Mouse (Mus musculus) MEL (cell line): ENCODE measurements around the gene Fam178b. TPM values are rescaled to one million over a fixed set of nuclear protein-coding genes. Genes with fewer than 3 reads are reported as not detected.

ENCODE experiments used
- DNase-seq: peaks from one replicate; pipeline ENCODE4 v3.0.0; 2011; ENCODE audit warnings: low read depth, low spot score
- H3K27ac ChIP-seq: 2 replicates; pipeline ENCODE4 v1.5.1; 2012; ENCODE audit warnings: low read depth, mild to moderate bottlenecking, control low read depth, low read length, moderate library complexity; ENCODE audit not compliant: control insufficient read depth
- H3K27me3 ChIP-seq, 2 experiments: fragments of 150-350 bp in 1 of 2; sonication (generic) in 1 of 2; 2 replicates each; pipeline ENCODE4 v1.6.1; 2012; ENCODE audit warnings: low read length in 2 of 2, mild to moderate bottlenecking in 2 of 2, improper control_type of control experiment in 1 of 2, moderate library complexity in 1 of 2; ENCODE audit not compliant: insufficient read depth in 2 of 2, control insufficient read depth in 1 of 2
- H3K36me3 ChIP-seq, 2 experiments: 2 replicates each; pipeline ENCODE4 v1.6.1; 2012 to 2014; ENCODE audit warnings: low read length in 2 of 2, improper control_type of control experiment in 1 of 2, inconsistent platforms in 1 of 2, mild to moderate bottlenecking in 1 of 2; ENCODE audit not compliant: insufficient read depth in 2 of 2, control insufficient read depth in 1 of 2
- H3K4me1 ChIP-seq, 2 experiments: fragments of 150-350 bp in 1 of 2; sonication (generic) in 1 of 2; 2 replicates each; pipeline ENCODE4 v1.6.1; 2012; ENCODE audit warnings: low read length in 2 of 2, improper control_type of control experiment in 1 of 2, mild to moderate bottlenecking in 1 of 2; ENCODE audit not compliant: insufficient read depth in 2 of 2, control insufficient read depth in 1 of 2
- H3K4me3 ChIP-seq, 2 experiments: fragments of 150-350 bp in 1 of 2; sonication (generic) in 1 of 2; 2 replicates each; pipeline ENCODE4 v1.5.1; 2012; ENCODE audit warnings: low read depth in 2 of 2, low read length in 2 of 2, mild to moderate bottlenecking in 2 of 2, moderate library complexity in 2 of 2, control low read depth in 1 of 2, improper control_type of control experiment in 1 of 2; ENCODE audit not compliant: control insufficient read depth in 1 of 2, insufficient read depth in 1 of 2
- H3K79me2 ChIP-seq: 2 replicates; pipeline ENCODE4 v1.6.1; 2012; ENCODE audit warnings: mild to moderate bottlenecking, low read length, moderate library complexity; ENCODE audit not compliant: control insufficient read depth, poor library complexity, insufficient read depth
- H3K9ac ChIP-seq: 2 replicates; pipeline ENCODE4 v1.6.1; 2012; ENCODE audit warnings: low read depth, mild to moderate bottlenecking, control low read depth, low read length, moderate library complexity; ENCODE audit not compliant: control insufficient read depth, poor library complexity, severe bottlenecking
- H3K9me3 ChIP-seq: fragments of 150-350 bp; sonication (generic); replicated peaks from 2 replicates; pipeline ENCODE4 v1.6.1; 2012; ENCODE audit warnings: mild to moderate bottlenecking, low read length, improper control_type of control experiment, moderate library complexity; ENCODE audit not compliant: insufficient read depth
- BHLHE40 ChIP-seq: IDR thresholded peaks from 2 replicates; pipeline ENCODE4 v1.6.1; 2012; ENCODE audit warnings: low read depth, mild to moderate bottlenecking, inconsistent platforms, low read length, improper control_type of control experiment, borderline replicate concordance
- ELF1 ChIP-seq: IDR thresholded peaks from 2 replicates; pipeline ENCODE4 v1.6.1; 2014; ENCODE audit warnings: low read depth, mild to moderate bottlenecking, inconsistent platforms, low read length, improper control_type of control experiment, moderate library complexity
- ETS1 ChIP-seq: IDR thresholded peaks from 2 replicates; pipeline ENCODE4 v1.6.1; 2012; ENCODE audit warnings: low read depth, mild to moderate bottlenecking, inconsistent platforms, low read length, improper control_type of control experiment, moderate library complexity
- GATA1 ChIP-seq: IDR thresholded peaks from 2 replicates; pipeline ENCODE4 v1.6.1; 2011; ENCODE audit warnings: low read depth, low read length, improper control_type of control experiment
- HCFC1 ChIP-seq: IDR thresholded peaks from 2 replicates; pipeline ENCODE4 v1.6.1; 2012; ENCODE audit warnings: low read depth, mild to moderate bottlenecking, inconsistent platforms, low read length, improper control_type of control experiment, moderate library complexity
- JUND ChIP-seq: IDR thresholded peaks from 2 replicates; pipeline ENCODE4 v1.6.1; 2011; ENCODE audit warnings: low read depth, mild to moderate bottlenecking, improper control_type of control experiment, low read length
- MEF2A ChIP-seq: IDR thresholded peaks from 2 replicates; pipeline ENCODE4 v1.6.1; 2014; ENCODE audit warnings: low read depth, mild to moderate bottlenecking, inconsistent platforms, low read length, improper control_type of control experiment; ENCODE audit not compliant: poor library complexity, insufficient replicate concordance, severe bottlenecking; ENCODE audit errors: extremely low read depth
- MXI1 ChIP-seq: IDR thresholded peaks from 2 replicates; pipeline ENCODE4 v1.6.1; 2011; ENCODE audit warnings: mild to moderate bottlenecking, low read depth, low read length, improper control_type of control experiment
- MYB ChIP-seq: IDR thresholded peaks from 2 replicates; pipeline ENCODE4 v1.6.1; 2011; ENCODE audit warnings: mild to moderate bottlenecking, low read depth, low read length, improper control_type of control experiment
- MYC ChIP-seq: IDR thresholded peaks from 2 replicates; pipeline ENCODE4 v1.6.1; 2011; ENCODE audit warnings: low read depth, mild to moderate bottlenecking, low read length, improper control_type of control experiment, moderate library complexity
- NELFE ChIP-seq: IDR thresholded peaks from 2 replicates; pipeline ENCODE4 v1.6.1; 2011; ENCODE audit warnings: low read depth, low read length, improper control_type of control experiment
- RAD21 ChIP-seq: IDR thresholded peaks from 2 replicates; pipeline ENCODE4 v1.6.1; 2011; ENCODE audit warnings: mild to moderate bottlenecking, low read depth, low read length, improper control_type of control experiment
- RCOR1 ChIP-seq: IDR thresholded peaks from 2 replicates; pipeline ENCODE4 v1.6.1; 2012; ENCODE audit warnings: low read depth, mild to moderate bottlenecking, inconsistent platforms, low read length, improper control_type of control experiment
- SIN3A ChIP-seq: IDR thresholded peaks from 2 replicates; pipeline ENCODE4 v1.6.1; 2012; ENCODE audit warnings: low read length, improper control_type of control experiment, inconsistent platforms
- SMC3 ChIP-seq: IDR thresholded peaks from 2 replicates; pipeline ENCODE4 v1.6.1; 2011; ENCODE audit warnings: low read depth, low read length, improper control_type of control experiment
- TAL1 ChIP-seq: IDR thresholded peaks from 2 replicates; pipeline ENCODE4 v1.6.1; 2012; ENCODE audit warnings: mild to moderate bottlenecking, inconsistent platforms, low read length, moderate library complexity, mixed read lengths
- ZMIZ1 ChIP-seq: IDR thresholded peaks from 2 replicates; pipeline ENCODE4 v1.6.1; 2012; ENCODE audit warnings: low read depth, mild to moderate bottlenecking, inconsistent platforms, low read length, improper control_type of control experiment, moderate library complexity
- ZNF384 ChIP-seq: IDR thresholded peaks from 2 replicates; pipeline ENCODE4 v1.6.1; 2012; ENCODE audit warnings: low read depth, mild to moderate bottlenecking, inconsistent platforms, low read length, improper control_type of control experiment
- polyA plus RNA-seq, 2 experiments: library from polyadenylated mRNA; stranded (reverse) in 1 of 2; unstranded in 1 of 2; fragments of >175 nt in 1 of 2; fragments of >200 nt in 1 of 2; gene quantifications; 2 replicates each; pipeline versions ENCODE4 v1.2.1 to v1.2.4; 2012; ENCODE audit warnings: low replicate concordance in 2 of 2, low read depth in 1 of 2; ENCODE audit not compliant: insufficient read length in 2 of 2, insufficient read depth in 1 of 2, missing spikeins in 1 of 2
- total RNA-seq: library from RNA; depleted of rRNA; stranded (reverse); fragments of 300-350 nt; gene quantifications from 2 replicates; pipeline ENCODE4 v1.2.3, GENCODE M21; 2012

The Fam178b gene
- total and polyA plus RNA-seq, 3 experiments: 0.19 to 0.29 TPM; not detected in 1

GRCm38 (mm10) chr1:36525774-36526173 is 157.2 kb downstream of the Fam178b start:
- DNase-seq: no peak
- peaks cover 0 to 5% of the 10 kb centered on the region in 2 experiments; a peak in 2 of 4 replicates for H3K36me3 ChIP-seq
- TF ChIP-seq GATA1: no peak
- H3K79me2 ChIP-seq: no peaks in the 10 kb centered on the region
- no peaks in the 10 kb centered on the region for H3K9me3 ChIP-seq
- H3K9ac ChIP-seq: no peak overlapping the region
- H3K4me1 ChIP-seq: peaks cover 0 to 3% of the 10 kb centered on the region in 2 experiments; a peak in 1 of 4 replicates
- no peak overlapping the region for H3K27ac ChIP-seq
- no peaks in the 10 kb centered on the region for H3K27me3 ChIP-seq
- no peak overlapping the region for H3K4me3 ChIP-seq

GRCm38 (mm10) chr1:36524058-36524457 is 158.9 kb downstream of the Fam178b start:
- H3K27me3 ChIP-seq: no peaks in the 10 kb centered on the region
- no peaks in the 10 kb centered on the region for H3K9me3 ChIP-seq
- TF ChIP-seq NELFE (no peak), ZNF384 (no peak), SIN3A (no peak), GATA1 (no peak), JUND (no peak), MEF2A (no peak), SMC3 (no peak), ELF1 (no peak), ETS1 (no peak), MYC (no peak), ZMIZ1 (no peak), MXI1 (no peak), TAL1 (no peak), MYB (no peak), BHLHE40 (no peak), RAD21 (no peak), RCOR1 (no peak), HCFC1 (no peak)
- DNase-seq: no peak
- no peaks in the 10 kb centered on the region for H3K79me2 ChIP-seq
- peaks cover 0 to 3% of the 10 kb centered on the region in 2 experiments; a peak in 1 of 4 replicates for H3K4me1 ChIP-seq
- H3K36me3 ChIP-seq: peaks cover 0 to 5% of the 10 kb centered on the region in 2 experiments; a peak in 2 of 4 replicates
- no peak overlapping the region for H3K27ac ChIP-seq
- no peak overlapping the region for H3K9ac ChIP-seq
- H3K4me3 ChIP-seq: no peak overlapping the region
